Mouse (Mus musculus): ENCODE results near the gene Cfap97d1. TPM values are rescaled to one million over a fixed set of nuclear protein-coding genes. Genes with fewer than 3 reads are reported as not detected.

The Cfap97d1 gene
- polyA plus RNA-seq, 1 experiment from 2014 or later, result not detected

DNA sequence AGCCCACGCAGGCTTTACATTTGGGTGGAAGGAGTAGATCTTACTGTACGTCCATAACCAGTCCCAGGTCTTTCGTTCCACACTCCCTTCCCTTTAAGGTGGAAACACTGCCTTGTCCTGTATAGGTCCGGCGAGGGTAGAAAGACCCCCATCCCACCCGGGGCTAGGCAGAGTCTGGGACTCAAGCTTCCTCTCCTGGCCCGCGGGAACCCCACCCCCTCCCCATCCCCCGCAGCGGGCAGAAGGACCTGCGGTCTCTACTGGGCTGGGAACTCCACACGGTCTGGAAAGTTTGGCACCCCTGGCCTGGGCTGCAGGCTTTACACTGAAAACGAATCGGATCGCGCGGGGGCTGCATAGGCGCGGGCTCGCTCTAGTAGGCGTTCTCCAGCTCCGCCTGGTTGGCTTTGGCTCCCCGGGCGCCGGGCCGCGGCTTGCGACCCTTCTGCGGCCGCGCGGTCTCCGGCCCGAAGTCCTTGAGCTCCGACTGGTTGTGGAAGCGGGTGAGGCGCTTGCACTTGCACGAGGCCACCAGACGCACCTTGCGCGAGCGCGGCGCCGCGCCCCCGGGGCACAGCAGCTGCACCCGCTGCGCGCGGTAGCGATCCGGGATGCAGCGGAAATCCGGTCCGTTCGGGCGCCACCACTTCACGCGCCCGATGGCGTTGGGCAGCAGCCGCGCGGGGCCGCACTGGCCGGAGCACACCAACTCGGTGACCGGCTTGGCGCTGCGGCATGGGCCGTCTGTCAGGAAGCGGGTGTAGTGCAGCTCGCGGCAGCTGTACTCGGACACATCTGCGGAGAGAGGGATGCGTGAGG is 20.4 kb upstream of the Cfap97d1 start:
- H3K9me3 ChIP-seq, result no peaks in the 10 kb centered on the region
- H3K9ac ChIP-seq, result peak overlapping the region; percentile 60
- peaks cover 41% of the 10 kb centered on the region for H3K4me1 ChIP-seq
- H3K4me3 ChIP-seq (replicated peaks), result peak overlapping the region; percentile 58
- no peak overlapping the region for H3K27ac ChIP-seq
- H3K27me3 ChIP-seq, result peaks cover 91% of the 10 kb centered on the region
- WGBS, result under 1% methylated on average over 78 of the region's 78 CpGs
- peak overlapping the region; percentile 90 for H3K4me2 ChIP-seq
- H3K36me3 ChIP-seq (replicated peaks), result no peaks in the 10 kb centered on the region
- ATAC-seq (ENCODE audit: low FRiP score), result peak; percentile 43

- Histone ChIP-seq H3K27ac (no peak overlapping the region), H3K9me3 (no peaks in the 10 kb centered on the region), H3K27me3 (peaks cover 87% of the 10 kb centered on the region), H3K4me3 (replicated peaks) (peak overlapping the region; percentile 58; the same call in 1 of the 2 replicates), H3K4me2 (no peak overlapping the region), H3K36me3 (replicated peaks) (no peaks in the 10 kb centered on the region), H3K9ac (no peak overlapping the region), H3K4me1 (peaks cover 42% of the 10 kb centered on the region)
- 3% methylated on average over 8 of the region's 8 CpGs for WGBS
- no peak for ATAC-seq (ENCODE audit: low FRiP score)
These were observed 19.4 kb upstream of the Cfap97d1 start for GRCm38 (mm10) chr11:101964647-101965046.

- WGBS, result 2% methylated on average over 2 of the region's 2 CpGs
These were observed 18.5 kb upstream of the Cfap97d1 start for GRCm38 (mm10) chr11:101965553-101965952.

GRCm38 (mm10) chr11:101966965-101967614 is 17.0 kb upstream of the Cfap97d1 start, which contains the start of gene Sost:
Gene Sost, minus strand, starts transcription at chr11:101967015.
- no peak within 1 kb of the TSS; the same call in 1 of the 2 replicates for H3K9ac ChIP-seq
- peaks cover 42% of the 10 kb centered on the region for H3K4me1 ChIP-seq
- H3K4me2 ChIP-seq, result no peak within 1 kb of the TSS
- no peak for ATAC-seq (ENCODE audit: low FRiP score)
- H3K4me3 ChIP-seq (replicated peaks), result no peak within 1 kb of the TSS
- 15% methylated on average over 9 of the region's 10 CpGs for WGBS
- H3K27ac ChIP-seq, result no peak within 1 kb of the TSS
- no peaks in the 10 kb centered on the region for H3K36me3 ChIP-seq (replicated peaks)
- peaks cover 63% of the 10 kb centered on the region for H3K27me3 ChIP-seq
- no peaks in the 10 kb centered on the region for H3K9me3 ChIP-seq

More at GRCm38 (mm10) chr11:101965553-101965952, 18.5 kb upstream of the Cfap97d1 start:
- Histone ChIP-seq H3K36me3 (replicated peaks) (no peaks in the 10 kb centered on the region), H3K4me2 (no peak overlapping the region), H3K4me1 (peaks cover 42% of the 10 kb centered on the region), H3K9me3 (no peaks in the 10 kb centered on the region), H3K4me3 (replicated peaks) (no peak overlapping the region), H3K27me3 (peaks cover 78% of the 10 kb centered on the region), H3K27ac (no peak overlapping the region), H3K9ac (no peak overlapping the region)
- no peak for ATAC-seq (ENCODE audit: low FRiP score)

GRCm38 (mm10) chr11:101968311-101968710 is 15.8 kb upstream of the Cfap97d1 start:
- 13% methylated on average over 7 of the region's 7 CpGs for WGBS
- no peak overlapping the region for H3K4me2 ChIP-seq
- no peak overlapping the region for H3K27ac ChIP-seq
- H3K4me3 ChIP-seq (replicated peaks), result no peak overlapping the region
- peaks cover 50% of the 10 kb centered on the region for H3K27me3 ChIP-seq
- no peaks in the 10 kb centered on the region for H3K36me3 ChIP-seq (replicated peaks)
- H3K9me3 ChIP-seq, result no peaks in the 10 kb centered on the region
- ATAC-seq (ENCODE audit: low FRiP score), result no peak
- H3K9ac ChIP-seq, result no peak overlapping the region
- peaks cover 34% of the 10 kb centered on the region for H3K4me1 ChIP-seq

GRCm38 (mm10) chr11:101968791-101969190 is 15.3 kb upstream of the Cfap97d1 start:
- peaks cover 46% of the 10 kb centered on the region for H3K27me3 ChIP-seq
- H3K9ac ChIP-seq, result no peak overlapping the region
- peak; percentile 69; the same call in 1 of the 2 replicates for ATAC-seq (ENCODE audit: low FRiP score)
- no peaks in the 10 kb centered on the region for H3K36me3 ChIP-seq (replicated peaks)
- no peak overlapping the region for H3K4me3 ChIP-seq (replicated peaks)
- peaks cover 29% of the 10 kb centered on the region for H3K4me1 ChIP-seq
- H3K27ac ChIP-seq, result no peak overlapping the region
- H3K9me3 ChIP-seq, result no peaks in the 10 kb centered on the region
- WGBS, result 0% methylated on average over 5 of the region's 5 CpGs
- H3K4me2 ChIP-seq, result no peak overlapping the region

GRCm38 (mm10) chr11:101969835-101970234 is 14.2 kb upstream of the Cfap97d1 start:
- Histone ChIP-seq H3K4me1 (peaks cover 18% of the 10 kb centered on the region), H3K27ac (no peak overlapping the region), H3K4me2 (no peak overlapping the region), H3K36me3 (replicated peaks) (0 out of 2 replicates have a peak, but pooled peaks cover 4% of the 10 kb centered on the region), H3K9ac (no peak overlapping the region), H3K9me3 (no peaks in the 10 kb centered on the region), H3K4me3 (replicated peaks) (no peak overlapping the region), H3K27me3 (peaks cover 35% of the 10 kb centered on the region)
- WGBS, result 81% methylated on average over 13 of the region's 13 CpGs
- ATAC-seq (ENCODE audit: low FRiP score), result no peak

GRCm38 (mm10) chr11:101971410-101971809 is 12.7 kb upstream of the Cfap97d1 start:
- Histone ChIP-seq H3K9me3 (no peaks in the 10 kb centered on the region), H3K27ac (no peak overlapping the region), H3K4me3 (replicated peaks) (no peak overlapping the region), H3K27me3 (peaks cover 19% of the 10 kb centered on the region), H3K9ac (no peak overlapping the region), H3K36me3 (replicated peaks) (0 out of 2 replicates have a peak, but pooled peaks cover 4% of the 10 kb centered on the region), H3K4me2 (no peak overlapping the region), H3K4me1 (peaks cover 15% of the 10 kb centered on the region)
- no peak for ATAC-seq (ENCODE audit: low FRiP score)
- 43% methylated on average over 3 of the region's 3 CpGs for WGBS

GRCm38 (mm10) chr11:101972097-101972496 is 12.0 kb upstream of the Cfap97d1 start:
- H3K9me3 ChIP-seq, result no peaks in the 10 kb centered on the region
- H3K4me1 ChIP-seq, result peaks cover 9% of the 10 kb centered on the region
- no peak overlapping the region for H3K27ac ChIP-seq
- H3K4me2 ChIP-seq, result no peak overlapping the region
- no peak overlapping the region for H3K4me3 ChIP-seq (replicated peaks)
- 0 out of 2 replicates have a peak, but pooled peaks cover 4% of the 10 kb centered on the region for H3K36me3 ChIP-seq (replicated peaks)
- ATAC-seq (ENCODE audit: low FRiP score), result no peak
- no peak overlapping the region for H3K9ac ChIP-seq
- peaks cover 13% of the 10 kb centered on the region for H3K27me3 ChIP-seq
- WGBS, result 70% methylated on average over 3 of the region's 3 CpGs

GRCm38 (mm10) chr11:101972651-101973050 is 11.4 kb upstream of the Cfap97d1 start:
- no peak for ATAC-seq (ENCODE audit: low FRiP score)
- no peak overlapping the region for H3K27ac ChIP-seq
- no peaks in the 10 kb centered on the region for H3K9me3 ChIP-seq
- 0 out of 2 replicates have a peak, but pooled peaks cover 4% of the 10 kb centered on the region for H3K36me3 ChIP-seq (replicated peaks)
- no peak overlapping the region for H3K4me3 ChIP-seq (replicated peaks)
- H3K9ac ChIP-seq, result no peak overlapping the region
- peaks cover 9% of the 10 kb centered on the region for H3K4me1 ChIP-seq
- WGBS, result 90% methylated on average over 5 of the region's 5 CpGs
- H3K4me2 ChIP-seq, result no peak overlapping the region
- H3K27me3 ChIP-seq, result peaks cover 7% of the 10 kb centered on the region

DNA sequence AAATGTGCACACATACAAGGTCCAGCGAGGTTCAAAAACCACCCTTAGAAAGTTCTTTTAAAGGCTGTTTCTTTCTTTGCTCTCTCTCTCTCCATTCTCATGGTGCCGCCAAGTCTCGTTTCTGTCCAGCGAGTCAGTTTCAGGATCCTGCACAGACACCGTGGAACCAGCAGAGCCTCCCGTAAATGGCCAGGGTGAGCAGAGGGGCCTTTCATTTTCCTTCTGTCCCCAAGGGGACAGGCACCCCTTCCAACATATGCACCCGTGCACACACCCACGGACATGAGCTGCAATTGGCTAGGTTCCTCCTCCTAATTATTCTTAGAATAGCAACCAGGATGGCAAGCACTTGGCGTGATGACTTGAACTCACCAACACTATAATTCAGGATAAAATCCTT is 10.6 kb upstream of the Cfap97d1 start:
- Histone ChIP-seq H3K4me3 (replicated peaks) (no peak overlapping the region), H3K27me3 (no peaks in the 10 kb centered on the region), H3K4me2 (no peak overlapping the region), H3K9me3 (no peaks in the 10 kb centered on the region), H3K4me1 (peaks cover 6% of the 10 kb centered on the region), H3K9ac (no peak overlapping the region), H3K36me3 (replicated peaks) (0 out of 2 replicates have a peak, but pooled peaks cover 4% of the 10 kb centered on the region), H3K27ac (no peak overlapping the region)
- 85% methylated on average over 9 of the region's 9 CpGs for WGBS
- no peak for ATAC-seq (ENCODE audit: low FRiP score)

DNA sequence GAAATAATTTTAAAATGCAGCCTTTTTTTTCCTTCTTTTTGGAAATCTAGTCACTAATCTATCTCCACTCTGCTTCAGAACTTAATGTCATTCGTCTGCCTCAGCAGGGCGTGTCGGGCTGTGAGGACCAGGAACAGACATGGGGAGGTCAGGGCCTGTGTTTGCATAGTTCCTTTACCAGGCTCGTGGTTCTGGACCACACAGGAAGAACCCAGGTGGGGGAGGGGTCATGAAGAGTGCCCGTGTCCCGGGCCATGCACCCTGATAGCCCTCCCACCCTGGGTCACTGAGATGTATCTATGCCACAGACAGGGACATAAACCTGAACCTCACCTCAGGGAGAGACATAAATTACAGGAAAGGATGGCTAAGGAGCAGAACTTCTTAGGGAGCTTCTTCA is 9.9 kb upstream of the Cfap97d1 start:
- 0 out of 2 replicates have a peak, but pooled peaks cover 6% of the 10 kb centered on the region for H3K36me3 ChIP-seq (replicated peaks)
- WGBS, result 69% methylated on average over 6 of the region's 6 CpGs
- H3K4me3 ChIP-seq (replicated peaks), result no peak overlapping the region
- H3K9me3 ChIP-seq, result no peaks in the 10 kb centered on the region
- H3K27ac ChIP-seq, result no peak overlapping the region
- peaks cover 4% of the 10 kb centered on the region; the same call in 1 of the 2 replicates for H3K4me1 ChIP-seq
- no peak for ATAC-seq (ENCODE audit: low FRiP score)
- no peak overlapping the region for H3K4me2 ChIP-seq
- no peak overlapping the region for H3K9ac ChIP-seq
- no peaks in the 10 kb centered on the region for H3K27me3 ChIP-seq
